Mouse (Mus musculus) liver, embryonic 18 days (tissue): ENCODE measurements around the gene Slirp. TPM values are rescaled to one million over a fixed set of nuclear protein-coding genes. Genes with fewer than 3 reads are reported as not detected.

Source experiments
- polyA plus RNA-seq: library from polyadenylated mRNA; depleted of rRNA; stranded (reverse); fragments of >200 nt; gene quantifications from 2 replicates; pipeline ENCODE4 v1.2.3, GENCODE M21; 2012; rRNA removed

The Slirp gene
- 32.5 and 32.8 TPM in 2 replicates for polyA plus RNA-seq

GRCm38 (mm10) chr12:87443700-87444122 is at the start of gene Slirp, which contains the start of gene Alkbh1:
Gene Slirp (plus strand): TSS chr12:87443896.
Gene Alkbh1 (minus strand): TSS chr12:87444017.

GRCm38 (mm10) chr12:87471964-87472786 is 28.5 kb downstream of the Slirp start, which contains the start of gene Snw1:
Gene Snw1 (minus strand): TSS chr12:87472274.

GRCm38 (mm10) chr12:87494421-87494820 is 50.7 kb downstream of the Slirp start, which contains the start of gene Gm5788:
Gene Gm5788 (plus strand): TSS chr12:87494721.

Other genes starting within 250 kb of the Slirp start
- gene Samd15, start 244.2 kb upstream of the Slirp start, polyA plus RNA-seq = 0.06 and 0.15 TPM in 2 replicates
- 0.66 and 0.71 TPM in 2 replicates for gene Tmed8, start 243.4 kb upstream of the Slirp start, polyA plus RNA-seq
- gene Noxred1, start 205.2 kb upstream of the Slirp start, polyA plus RNA-seq = 0.32 and 0.43 TPM in 2 replicates
- 9.5 and 9.7 TPM in 2 replicates for gene Vipas39, start 177.6 kb upstream of the Slirp start, polyA plus RNA-seq
- gene Ahsa1, start 177.4 kb upstream of the Slirp start, polyA plus RNA-seq = 84.9 and 88.1 TPM in 2 replicates
- 0.09 and 0.18 TPM in 2 replicates for gene Ism2, start 144.2 kb upstream of the Slirp start, polyA plus RNA-seq
- 13.5 and 14.3 TPM in 2 replicates for gene Sptlc2, start 55.5 kb upstream of the Slirp start, polyA plus RNA-seq
- 12.8 and 17.1 TPM in 2 replicates for gene Alkbh1, start 121 bp downstream of the Slirp start, polyA plus RNA-seq
- gene Snw1, start 28.4 kb downstream of the Slirp start, polyA plus RNA-seq = 15.4 and 15.6 TPM in 2 replicates
- not detected in 2 replicates for gene Gm5788, start 50.8 kb downstream of the Slirp start, polyA plus RNA-seq
- not detected in 2 replicates for gene Gm8300, start 70.4 kb downstream of the Slirp start, polyA plus RNA-seq
- not detected in 2 replicates for gene Oog1, start 158.8 kb downstream of the Slirp start, polyA plus RNA-seq
- not detected in 2 replicates for gene Gm4027, start 175.0 kb downstream of the Slirp start, polyA plus RNA-seq
- not detected in 2 replicates for gene Gm16381, start 200.7 kb downstream of the Slirp start, polyA plus RNA-seq